Mouse (Mus musculus) lung, postnatal 14 days (tissue): ENCODE measurements around the gene Lrrc51.

ENCODE experiments used
- DNase-seq: peaks from one replicate; pipeline ENCODE4 v3.0.0; 2021

Gene Lrrc51

GRCm38 (mm10) chr7:101880855-101881254 lies 52.8 kb downstream of the Lrrc51 start:
- no peak for DNase-seq

GRCm38 (mm10) chr7:101875978-101876377 lies 57.7 kb downstream of the Lrrc51 start:
- DNase-seq = no peak

- no peak for DNase-seq
These were observed 62.4 kb downstream of the Lrrc51 start for GRCm38 (mm10) chr7:101871296-101871695.

GRCm38 (mm10) chr7:101870629-101871028 lies 63.1 kb downstream of the Lrrc51 start, which contains the start of gene Folr1:
Folr1 (minus strand) TSS chr7:101870788.
- no peak for DNase-seq

GRCm38 (mm10) chr7:101869163-101869500 lies 64.6 kb downstream of the Lrrc51 start:
- no peak for DNase-seq

- DNase-seq = no peak
These were observed 65.2 kb downstream of the Lrrc51 start for GRCm38 (mm10) chr7:101868241-101869162.

- DNase-seq = no peak
These were observed 66.2 kb downstream of the Lrrc51 start for GRCm38 (mm10) chr7:101867482-101867881.

GRCm38 (mm10) chr7:101866491-101867265 lies 67.0 kb downstream of the Lrrc51 start:
- no peak for DNase-seq

- no peak for DNase-seq
These were observed 70.3 kb downstream of the Lrrc51 start, which contains the start of gene Anapc15 for GRCm38 (mm10) chr7:101863415-101863814. Anapc15 (plus strand) TSS chr7:101863715.
